Mouse (Mus musculus) heart, postnatal 0 days (tissue): Measurements from ENCODE around the gene Gm5773. TPM values are rescaled to one million over a fixed set of nuclear protein-coding genes. Genes with fewer than 3 reads are reported as not detected.
"Not testable (repeated sequence)": the region's sequence is repeated elsewhere in the genome, so short reads cannot be mapped to it uniquely, and the experiment has no call there.

Experiments
- ATAC-seq: fragments of 200-750 bp; cut with Nextera tagmentation; 2 replicates; pipeline ENCODE4 v1.8.0; 2017; ENCODE audit warnings: low read depth, moderate number of reproducible peaks, moderate library complexity; ENCODE audit not compliant: insufficient read depth
- DNase-seq: peaks from one replicate; pipeline ENCODE4 v3.0.0-alpha.2; 2016; ENCODE audit warnings: low spot score
- H3K27ac ChIP-seq: fragments of 300-500 bp; sonication (generic); 2 replicates; pipeline ENCODE4 v1.5.1; 2014; ENCODE audit warnings: low read depth, mild to moderate bottlenecking
- H3K27me3 ChIP-seq: fragments of 300-500 bp; sonication (generic); 2 replicates; pipeline ENCODE4 v1.6.1; 2014; ENCODE audit warnings: low read length, mixed read lengths; ENCODE audit not compliant: control insufficient read depth, insufficient read depth
- H3K36me3 ChIP-seq: fragments of 300-500 bp; sonication (generic); replicated peaks from 2 replicates; pipeline ENCODE4 v1.6.1; 2014; ENCODE audit warnings: low read length, mixed read lengths; ENCODE audit not compliant: control insufficient read depth, insufficient read depth
- H3K4me1 ChIP-seq: fragments of 300-500 bp; sonication (generic); 2 replicates; pipeline ENCODE4 v1.6.1; 2014; ENCODE audit warnings: antibody characterized with exemption; ENCODE audit not compliant: control insufficient read depth, insufficient read depth
- H3K4me2 ChIP-seq: fragments of 300-500 bp; sonication (generic); 2 replicates; pipeline ENCODE4 v1.6.1; 2014; ENCODE audit warnings: low read depth, mild to moderate bottlenecking, low read length, moderate library complexity
- H3K4me3 ChIP-seq: fragments of 300-500 bp; sonication (generic); 2 replicates; pipeline ENCODE4 v1.5.1; 2014; ENCODE audit warnings: low read depth, low read length
- H3K9ac ChIP-seq: fragments of 300-500 bp; sonication (generic); replicated peaks from 2 replicates; pipeline ENCODE4 v1.6.1; 2014; ENCODE audit warnings: low read depth, low read length, mixed read lengths
- H3K9me3 ChIP-seq: fragments of 300-500 bp; sonication (generic); replicated peaks from 2 replicates; pipeline ENCODE4 v1.6.1; 2016; ENCODE audit warnings: low read length; ENCODE audit not compliant: control insufficient read depth
- WGBS: fragments of 180-500 bp; shearing (Covaris S2); extraction: QIAGEN DNeasy Blood & Tissue Kit; methylation state at CpG from one replicate; pipeline ENCODE4 v1.1.7; 2014; 5-methylcytosine and 5-hydroxymethylcytosine counted together
- polyA plus RNA-seq: library from polyadenylated mRNA; unstranded; fragments of >200 nt; fragmentation: Nextera tagmentation; extraction: Ambion mirVana; gene quantifications from 2 replicates; pipeline ENCODE4 v1.2.1, GENCODE M21; 2015
- total RNA-seq: library from RNA; depleted of rRNA; stranded (reverse); fragments of >200 nt; gene quantifications from 2 replicates; pipeline ENCODE4 v1.2.3, GENCODE M21; 2014; ENCODE audit warnings: low replicate concordance; rRNA removed

Gm5773 gene
- total RNA-seq (not detected in 2 replicates), polyA plus RNA-seq (not detected in 2 replicates)

GRCm38 (mm10) chr3:93772700-93773099 is at the start of gene Gm5773:
Gm5773 (plus strand) TSS chr3:93773000.
- H3K4me3 ChIP-seq, H3K36me3 ChIP-seq, H3K4me1 ChIP-seq, H3K27ac ChIP-seq, DNase-seq, H3K9ac ChIP-seq, ATAC-seq, H3K9me3 ChIP-seq, H3K4me2 ChIP-seq, H3K27me3 ChIP-seq: not testable (repeated sequence)
- WGBS, result 62% methylated on average over 1 of the region's 1 CpGs

GRCm38 (mm10) chr3:93745475-93745874 is 27.3 kb upstream of the Gm5773 start:
- H3K9me3 ChIP-seq, H3K36me3 ChIP-seq, H3K4me3 ChIP-seq, DNase-seq, H3K27me3 ChIP-seq, ATAC-seq, H3K4me1 ChIP-seq, H3K27ac ChIP-seq, H3K9ac ChIP-seq, H3K4me2 ChIP-seq: not testable (repeated sequence)
- WGBS, result 83% methylated on average over 1 of the region's 1 CpGs

GRCm38 (mm10) chr3:93754022-93754421 is 18.8 kb upstream of the Gm5773 start:
- WGBS, result 89% methylated on average over 18 of the region's 18 CpGs
- H3K9ac ChIP-seq, result not testable (repeated sequence)

DNA sequence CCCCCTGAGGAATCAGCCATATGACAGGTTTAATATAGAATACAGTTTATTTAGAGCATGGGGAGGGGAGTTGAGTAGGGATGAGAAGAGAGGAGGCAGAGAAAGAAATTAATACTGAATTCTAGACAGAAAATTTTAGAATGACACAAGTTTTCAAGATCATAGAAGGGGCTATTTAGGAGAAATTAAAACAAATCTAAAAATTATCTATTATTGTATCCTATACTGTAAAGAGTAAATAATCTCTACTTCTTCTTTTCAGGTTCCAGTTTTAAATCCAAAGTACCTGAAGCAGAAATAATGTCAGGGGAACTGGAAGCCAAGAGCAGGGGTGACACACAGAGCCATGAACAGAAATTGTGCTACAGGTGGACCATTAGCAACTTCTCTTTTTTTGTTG is 23.3 kb downstream of the Gm5773 start, which contains the start of gene Tdpoz4:
Tdpoz4 (plus strand) TSS at position 301 of the 400 bp plus-strand sequence.
- H3K4me3 ChIP-seq, H3K36me3 ChIP-seq, H3K4me1 ChIP-seq, H3K4me2 ChIP-seq, H3K9ac ChIP-seq, DNase-seq, ATAC-seq, H3K9me3 ChIP-seq, H3K27ac ChIP-seq, H3K27me3 ChIP-seq: not testable (repeated sequence)

More at GRCm38 (mm10) chr3:93754022-93754421, 18.8 kb upstream of the Gm5773 start:
- DNase-seq, H3K36me3 ChIP-seq, H3K27ac ChIP-seq, H3K9me3 ChIP-seq, H3K27me3 ChIP-seq, ATAC-seq, H3K4me1 ChIP-seq, H3K4me3 ChIP-seq, H3K4me2 ChIP-seq: not testable (repeated sequence)

GRCm38 (mm10) chr3:93813341-93813740 is 40.5 kb downstream of the Gm5773 start:
- not testable (repeated sequence) for H3K4me3 ChIP-seq, H3K27ac ChIP-seq, DNase-seq, ATAC-seq, H3K9me3 ChIP-seq, H3K4me1 ChIP-seq, H3K27me3 ChIP-seq, H3K9ac ChIP-seq, H3K36me3 ChIP-seq, H3K4me2 ChIP-seq

Other genes starting within 250 kb of the Gm5773 start
- 199 and 247 TPM in 2 replicates for gene S100a10, start 217.9 kb upstream of the Gm5773 start, total RNA-seq
- gene S100a10, start 217.9 kb upstream of the Gm5773 start, polyA plus RNA-seq, result 174 and 192 TPM in 2 replicates
- not detected in 2 replicates for gene Tdpoz2, start 120.3 kb upstream of the Gm5773 start, total RNA-seq
- not detected in 2 replicates for gene Tdpoz2, start 120.3 kb upstream of the Gm5773 start, polyA plus RNA-seq
- not detected in 2 replicates for gene Tdpoz1, start 96.7 kb upstream of the Gm5773 start, total RNA-seq
- not detected in 2 replicates for gene Tdpoz1, start 96.7 kb upstream of the Gm5773 start, polyA plus RNA-seq
- not detected in 2 replicates for gene Gm37596, start 79.9 kb upstream of the Gm5773 start, total RNA-seq
- not detected in 2 replicates for gene Gm37596, start 79.9 kb upstream of the Gm5773 start, polyA plus RNA-seq
- not detected in 2 replicates for gene Tdpoz4, start 23.4 kb downstream of the Gm5773 start, total RNA-seq
- gene Tdpoz4, start 23.4 kb downstream of the Gm5773 start, polyA plus RNA-seq, result not detected in 2 replicates
- not detected in 2 replicates for gene Tdpoz3, start 53.0 kb downstream of the Gm5773 start, total RNA-seq
- not detected in 2 replicates for gene Tdpoz3, start 53.0 kb downstream of the Gm5773 start, polyA plus RNA-seq
- not detected in 2 replicates for gene Gm9117, start 170.5 kb downstream of the Gm5773 start, total RNA-seq
- gene Gm9117, start 170.5 kb downstream of the Gm5773 start, polyA plus RNA-seq, result not detected in 2 replicates
- not detected in 2 replicates for gene Tdpoz5, start 188.3 kb downstream of the Gm5773 start, total RNA-seq
- not detected in 2 replicates for gene Tdpoz5, start 188.3 kb downstream of the Gm5773 start, polyA plus RNA-seq